Mouse (Mus musculus): ENCODE results near the gene Fyn.

Fyn gene

DNA sequence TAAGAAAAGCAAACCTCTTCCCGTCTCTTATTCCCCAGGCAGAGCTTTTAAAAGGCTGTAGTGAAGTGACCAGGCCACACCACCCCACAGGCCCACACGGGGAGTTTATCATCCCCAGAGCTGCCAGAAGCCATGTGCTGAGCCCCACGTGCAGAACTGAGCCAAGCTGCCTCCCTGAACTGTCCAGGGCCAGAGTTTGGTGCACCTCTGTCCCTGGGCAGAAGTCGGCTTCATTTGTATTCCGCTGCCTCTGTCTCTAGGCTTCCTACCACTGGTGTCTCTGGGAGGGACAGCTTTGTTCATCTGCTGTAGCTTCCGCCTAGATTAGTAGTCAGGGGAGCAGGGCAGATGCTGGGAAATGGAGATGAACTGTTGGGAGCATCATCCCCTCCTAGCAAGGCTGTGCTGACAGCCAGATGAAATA is 172.8 kb downstream of the Fyn start:
- peak; percentile 38 for DNase-seq

DNA sequence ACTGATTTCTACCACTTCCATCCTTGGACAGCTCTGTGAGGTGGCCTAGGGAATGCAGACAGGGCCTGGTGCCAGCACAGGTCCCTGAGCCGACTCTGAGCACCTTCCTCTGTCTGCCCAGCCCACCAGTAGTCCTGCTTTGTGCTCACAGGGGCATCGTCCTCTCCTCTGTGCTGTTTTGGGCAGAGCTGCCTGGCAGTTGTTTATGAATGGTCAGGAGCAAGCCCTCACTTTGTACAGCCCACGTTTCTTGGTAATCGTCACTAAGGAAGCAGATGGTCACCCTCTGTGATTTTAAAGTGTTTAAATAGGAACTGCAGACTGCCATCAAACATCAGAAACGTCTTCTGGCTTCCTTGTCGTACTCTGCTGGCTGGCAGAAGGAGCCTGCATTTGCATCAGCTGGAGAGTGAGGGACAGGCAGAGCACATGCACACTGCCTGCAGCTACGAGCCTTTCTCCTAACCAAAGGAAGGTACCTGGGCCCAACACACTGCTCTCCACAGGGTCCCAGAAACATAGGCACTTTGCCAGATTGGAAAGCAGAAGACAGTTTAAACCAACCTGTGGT is 173.4 kb downstream of the Fyn start:
- peak; percentile 62 for DNase-seq

DNA sequence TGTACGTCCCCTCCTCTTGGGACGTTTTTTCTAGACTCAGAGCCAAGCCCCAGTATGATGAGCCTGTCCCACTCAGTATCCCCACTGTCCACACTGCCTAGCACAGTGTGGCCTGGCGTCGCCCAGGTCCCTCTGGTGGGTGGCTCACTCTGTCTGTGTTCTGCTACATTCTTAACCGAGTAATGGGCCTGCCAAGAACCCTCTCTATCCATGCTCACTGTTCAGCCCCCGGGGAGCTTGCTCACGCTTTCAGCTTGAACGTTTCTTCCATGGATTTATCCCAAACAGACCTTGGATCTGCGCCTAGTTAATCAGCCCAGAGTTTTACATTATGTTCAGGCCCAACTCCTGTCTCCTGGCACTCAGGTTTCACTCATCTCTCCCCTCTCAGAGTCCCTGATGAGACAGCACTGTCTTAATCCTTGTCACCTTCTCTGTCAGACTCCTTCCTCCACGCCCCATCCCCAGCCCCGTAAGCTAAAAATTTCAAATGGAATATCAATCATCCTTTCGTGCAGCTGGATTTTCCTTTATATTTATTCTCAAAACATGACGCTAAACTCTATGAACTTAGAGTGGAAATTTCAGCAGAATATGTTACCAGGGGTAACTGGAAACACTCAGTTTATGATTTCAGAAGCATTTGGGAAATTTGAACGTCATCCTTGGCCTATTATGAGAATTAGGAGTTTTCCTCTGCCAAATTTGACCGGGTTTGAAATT is 174.0 kb downstream of the Fyn start:
- peak; percentile 25 for DNase-seq

DNA sequence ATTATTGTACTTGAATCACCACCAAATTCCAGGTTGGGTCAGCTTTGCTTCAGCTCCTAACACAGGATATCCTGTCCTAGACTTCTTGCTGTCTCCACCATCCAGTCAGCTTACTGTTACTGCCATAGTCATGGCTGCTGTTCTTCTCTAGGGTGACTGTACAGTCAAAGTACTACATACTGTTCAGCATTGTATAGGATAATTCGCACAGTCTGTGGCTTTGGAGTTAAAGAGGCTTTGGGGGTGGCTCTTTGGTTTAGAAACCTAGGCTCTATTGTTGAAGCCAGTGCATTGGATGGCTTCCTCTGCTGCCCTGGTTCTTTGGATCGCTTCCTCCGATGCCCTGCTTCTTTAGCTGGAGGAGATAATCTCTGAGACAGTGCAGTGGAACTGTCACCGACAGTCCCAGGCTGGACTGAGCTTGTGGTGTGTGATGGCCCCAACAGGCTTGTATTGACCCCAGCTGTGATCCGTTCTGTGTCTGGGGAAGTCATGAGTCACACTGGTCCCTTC is 174.7 kb downstream of the Fyn start:
- no peak for DNase-seq

DNA sequence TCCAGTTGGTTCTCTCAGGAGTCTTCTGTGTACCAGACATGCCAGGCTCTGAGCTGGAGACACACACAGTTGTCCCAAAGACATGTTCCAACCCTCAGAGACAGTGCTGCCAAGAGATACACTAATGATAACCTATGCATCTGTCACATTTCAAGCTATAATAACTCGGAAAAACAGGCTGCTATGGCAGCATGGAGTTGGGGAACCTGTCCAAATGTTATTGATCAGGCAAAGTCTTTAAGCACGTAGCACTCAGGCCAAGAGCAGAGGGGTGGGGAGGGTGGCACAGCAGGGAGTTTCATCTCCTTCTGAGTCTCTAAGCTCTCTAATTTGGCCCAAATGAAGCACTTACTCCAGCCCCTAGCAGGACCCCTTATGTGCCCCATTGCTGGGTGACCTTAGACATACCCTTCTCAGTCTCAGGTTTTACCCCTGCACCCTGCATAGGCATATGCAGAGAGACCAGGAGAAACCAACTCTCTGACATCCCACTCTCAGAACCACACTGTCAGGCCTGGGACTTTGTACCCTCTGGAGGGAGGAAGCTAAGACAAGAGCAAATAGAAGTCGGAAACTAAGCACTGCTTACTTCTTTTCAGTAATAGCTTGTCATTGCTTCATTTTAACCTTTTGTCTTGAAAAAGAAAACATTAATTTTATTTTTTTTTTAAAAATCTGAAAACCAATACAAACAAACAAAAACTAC is 178.9 kb downstream of the Fyn start:
- no peak for DNase-seq

DNA sequence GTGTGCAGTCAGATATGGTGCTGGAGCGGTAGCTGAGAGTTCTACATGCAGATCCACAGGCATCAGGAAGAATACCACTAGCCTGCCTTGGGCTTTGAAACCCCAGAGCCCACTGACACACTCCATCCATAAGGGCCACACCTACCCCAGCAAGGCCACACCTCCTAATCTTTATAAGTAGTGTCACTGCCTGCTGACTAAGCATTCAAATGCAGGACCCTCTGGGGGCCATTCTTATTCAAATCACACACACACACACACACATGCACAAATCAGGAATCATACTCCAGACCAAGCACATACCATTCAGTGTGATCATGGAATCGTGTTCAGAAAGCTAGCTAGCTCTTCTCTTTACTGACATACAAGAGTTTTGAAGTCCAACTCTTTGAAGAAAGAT is 182.1 kb downstream of the Fyn start:
- no peak for DNase-seq

DNA sequence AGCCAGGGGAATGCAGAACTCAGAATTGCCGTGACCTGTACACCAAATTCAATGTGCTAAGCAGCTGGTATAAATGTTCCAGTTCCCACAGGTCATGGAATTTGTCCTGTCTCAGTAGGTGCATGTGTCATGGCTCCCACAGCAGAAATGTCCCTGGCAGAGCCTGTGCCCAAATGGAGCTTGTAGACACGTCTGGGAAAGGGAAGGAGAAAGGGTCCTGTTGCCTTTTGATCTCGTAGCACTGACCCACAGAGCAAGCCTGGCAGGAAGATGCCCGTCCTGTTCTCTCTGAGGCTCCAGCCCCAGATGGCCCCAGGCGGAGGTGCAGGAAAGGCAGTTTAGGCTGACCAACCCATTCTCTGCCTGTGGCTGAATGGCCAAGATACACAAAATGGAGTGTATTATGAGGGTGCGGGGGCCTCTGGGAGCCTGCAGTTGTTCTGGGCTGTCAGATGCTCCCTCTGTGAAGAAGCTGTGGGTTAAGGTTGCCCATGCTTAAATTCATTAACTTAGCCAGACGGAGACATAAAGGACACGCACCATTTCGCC is 183.1 kb downstream of the Fyn start:
- no peak for DNase-seq

DNA sequence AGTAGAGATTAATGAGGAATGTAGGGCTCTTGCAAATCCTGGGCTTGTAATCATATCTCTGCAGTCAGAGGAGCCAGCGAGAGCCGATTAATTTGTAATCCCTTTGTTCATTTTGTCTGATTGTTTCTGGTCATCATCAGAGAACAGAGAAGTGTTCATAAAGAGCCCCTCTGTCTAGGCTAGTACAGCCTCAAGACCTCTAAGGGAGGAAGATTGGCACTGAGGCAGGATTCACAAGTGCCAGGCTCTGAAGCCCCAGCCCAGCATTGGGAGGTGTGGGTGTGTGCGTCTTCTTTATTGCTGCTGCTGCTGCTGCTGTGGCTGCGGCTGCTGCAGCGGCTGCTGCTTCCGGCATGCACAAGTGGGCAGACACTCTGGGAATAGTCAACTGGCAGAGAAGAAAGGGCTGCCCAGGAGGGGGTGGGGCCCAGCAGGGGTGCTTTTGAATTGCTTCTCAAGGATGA is 183.7 kb downstream of the Fyn start:
- DNase-seq: no peak

DNA sequence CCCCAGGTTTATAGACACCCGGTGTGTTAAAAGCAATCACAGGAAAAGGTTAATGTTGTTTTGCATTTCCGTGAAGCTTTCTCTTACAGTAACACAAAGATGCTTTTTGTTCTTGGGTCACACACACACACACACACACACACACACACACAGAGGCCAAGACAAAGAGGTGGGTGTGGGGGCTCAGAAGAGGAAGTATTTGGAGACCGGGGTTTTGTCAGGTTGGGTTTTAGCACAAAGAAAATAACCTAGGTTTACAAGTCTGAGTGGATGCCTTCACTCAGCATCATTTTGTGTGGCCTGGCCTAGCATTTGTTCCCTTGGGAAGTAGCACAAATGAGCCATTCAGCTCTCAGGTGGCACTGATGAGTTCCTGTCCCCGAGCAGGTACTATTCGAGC is 184.2 kb downstream of the Fyn start:
- no peak for DNase-seq

DNA sequence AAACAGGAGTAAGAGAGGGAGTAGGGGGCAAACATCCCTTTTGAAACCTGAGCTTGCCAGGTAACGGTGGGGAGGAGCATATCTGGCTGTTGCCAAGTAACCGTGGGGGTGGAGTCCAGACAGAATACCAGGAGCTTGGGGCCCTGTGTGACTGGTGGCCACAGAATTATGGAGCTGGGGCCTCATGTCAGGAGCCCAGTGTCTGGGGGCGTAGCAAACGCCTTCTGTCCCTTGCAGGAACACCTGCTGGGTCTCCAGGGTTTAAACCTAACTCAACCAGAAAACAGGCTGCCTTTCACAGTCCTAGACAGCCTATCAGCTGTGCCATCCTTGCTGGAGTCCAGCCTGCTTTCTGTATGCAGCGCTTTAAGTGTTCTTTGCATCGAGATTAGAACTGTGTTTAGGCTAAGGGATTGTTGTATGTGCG is 186.6 kb downstream of the Fyn start:
- no peak for DNase-seq

DNA sequence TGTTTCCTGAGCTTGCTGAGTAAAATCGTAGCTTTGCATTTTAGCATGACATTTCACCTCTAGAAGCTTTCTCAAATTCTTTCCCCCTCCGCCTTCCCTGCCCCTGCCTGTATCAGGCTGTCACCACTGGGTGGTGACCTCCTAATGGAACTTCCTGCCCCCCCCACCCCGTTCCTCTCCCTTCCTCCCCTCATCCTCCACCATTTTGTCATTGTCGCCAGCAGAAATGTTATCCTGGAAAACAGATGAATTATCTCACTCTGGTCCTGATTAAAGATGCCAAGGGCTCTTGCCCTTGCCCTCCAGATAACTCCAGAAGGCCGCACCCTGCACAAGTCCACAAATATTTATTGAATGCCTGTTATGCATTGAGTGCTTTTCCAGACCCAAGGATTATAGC is 187.1 kb downstream of the Fyn start:
- DNase-seq: no peak

DNA sequence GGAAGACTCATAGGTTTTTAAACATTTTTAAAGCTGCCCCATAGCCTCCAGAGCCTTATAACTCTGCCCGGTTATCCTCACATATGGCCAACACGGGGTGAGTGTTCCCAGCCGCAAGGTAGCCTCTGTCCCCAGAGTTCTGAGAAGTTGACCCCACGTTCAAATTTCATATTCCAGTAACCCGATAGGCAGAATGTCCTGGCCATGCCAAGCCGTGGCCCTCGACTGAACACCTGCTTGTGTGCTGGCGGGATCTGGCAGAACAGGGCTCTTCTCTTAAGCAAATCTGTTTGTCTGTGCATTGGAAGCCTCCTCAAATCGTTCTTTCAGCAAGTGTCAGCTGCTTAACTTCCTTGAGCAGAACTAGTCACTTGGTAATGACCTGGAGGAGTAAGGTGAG is 188.7 kb downstream of the Fyn start:
- no peak for DNase-seq

DNA sequence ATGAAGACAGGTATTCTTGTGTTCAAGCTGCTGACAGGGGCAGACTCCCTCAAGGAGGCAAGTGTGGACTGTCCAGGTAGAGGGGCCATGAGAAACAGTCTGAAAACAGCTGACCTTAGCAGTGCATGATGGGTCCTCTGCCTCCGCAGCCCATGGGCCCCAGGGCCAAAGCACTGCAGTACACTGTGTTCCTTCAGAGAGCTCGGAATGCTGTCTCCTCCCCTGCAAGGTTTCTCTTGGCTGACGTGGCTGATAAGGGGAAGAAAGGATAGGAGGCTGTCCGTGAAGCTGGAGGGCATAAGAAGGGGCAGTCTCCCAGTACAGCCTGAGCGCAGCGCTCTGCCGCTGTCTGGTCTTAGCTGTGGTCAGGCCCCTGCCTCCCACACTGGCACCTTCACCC is 189.2 kb downstream of the Fyn start:
- DNase-seq: no peak

DNA sequence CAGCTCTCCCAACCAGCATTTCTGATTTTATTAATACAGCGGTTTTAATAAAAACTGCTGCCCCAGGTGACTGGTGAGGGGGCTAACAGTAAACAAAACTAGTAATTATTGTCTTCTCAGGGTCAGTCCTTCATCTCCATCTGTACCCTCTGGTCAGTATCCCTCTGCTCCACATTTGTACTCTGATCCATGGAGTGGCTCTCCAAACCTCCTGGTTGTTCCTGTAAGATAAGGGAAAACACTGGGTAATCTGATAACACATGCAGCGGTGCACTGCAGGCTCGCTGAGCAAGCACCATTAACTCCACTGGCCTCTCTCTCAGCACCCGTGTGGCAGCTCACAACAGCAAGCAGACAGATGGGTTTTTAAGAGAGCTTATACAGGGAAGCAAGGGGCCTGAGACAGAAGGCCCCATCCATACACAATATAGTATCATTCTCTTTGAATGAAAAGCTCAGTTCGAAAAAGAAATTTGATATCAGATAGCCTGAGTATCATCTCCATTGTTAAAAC is 189.9 kb downstream of the Fyn start:
- no peak for DNase-seq

DNA sequence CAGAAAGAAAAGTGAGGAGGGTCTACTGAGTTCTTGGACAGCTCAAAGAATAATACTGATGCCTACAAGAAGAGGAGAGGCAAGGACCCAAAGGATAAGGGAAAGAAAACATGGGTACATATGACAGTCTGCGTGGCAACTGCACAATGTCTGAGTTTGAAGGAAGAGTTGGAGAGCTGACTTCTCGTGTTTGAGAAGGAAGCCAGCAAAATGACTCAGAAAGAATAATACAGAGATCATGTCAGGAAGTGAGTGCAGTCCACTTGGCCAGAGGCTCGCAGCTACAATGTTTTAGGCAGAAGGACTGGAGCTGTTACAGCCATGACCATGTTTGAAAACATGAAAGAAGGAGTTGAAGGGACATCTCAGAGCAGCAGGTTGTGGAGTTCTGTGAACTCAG is 190.7 kb downstream of the Fyn start:
- DNase-seq: no peak

DNA sequence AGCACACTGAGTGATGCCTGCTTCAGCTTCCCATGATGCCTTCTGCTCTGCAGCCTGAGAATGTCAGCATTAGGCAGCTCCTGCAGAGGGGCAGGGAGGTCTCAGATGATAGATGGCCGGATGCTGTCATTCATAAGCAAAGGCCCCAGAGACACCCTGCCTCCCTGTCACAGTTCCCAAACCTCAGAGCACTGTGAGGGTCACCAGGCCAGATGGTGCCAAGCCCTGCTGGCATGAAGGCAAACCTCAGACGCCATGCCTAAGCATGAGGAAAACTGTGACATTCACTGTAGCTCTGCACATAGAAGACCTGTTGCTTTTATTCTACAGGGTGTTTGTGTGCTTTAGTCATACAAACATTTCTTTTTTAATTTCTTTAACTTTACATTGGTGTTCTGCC is 193.7 kb downstream of the Fyn start:
- DNase-seq: no peak

DNA sequence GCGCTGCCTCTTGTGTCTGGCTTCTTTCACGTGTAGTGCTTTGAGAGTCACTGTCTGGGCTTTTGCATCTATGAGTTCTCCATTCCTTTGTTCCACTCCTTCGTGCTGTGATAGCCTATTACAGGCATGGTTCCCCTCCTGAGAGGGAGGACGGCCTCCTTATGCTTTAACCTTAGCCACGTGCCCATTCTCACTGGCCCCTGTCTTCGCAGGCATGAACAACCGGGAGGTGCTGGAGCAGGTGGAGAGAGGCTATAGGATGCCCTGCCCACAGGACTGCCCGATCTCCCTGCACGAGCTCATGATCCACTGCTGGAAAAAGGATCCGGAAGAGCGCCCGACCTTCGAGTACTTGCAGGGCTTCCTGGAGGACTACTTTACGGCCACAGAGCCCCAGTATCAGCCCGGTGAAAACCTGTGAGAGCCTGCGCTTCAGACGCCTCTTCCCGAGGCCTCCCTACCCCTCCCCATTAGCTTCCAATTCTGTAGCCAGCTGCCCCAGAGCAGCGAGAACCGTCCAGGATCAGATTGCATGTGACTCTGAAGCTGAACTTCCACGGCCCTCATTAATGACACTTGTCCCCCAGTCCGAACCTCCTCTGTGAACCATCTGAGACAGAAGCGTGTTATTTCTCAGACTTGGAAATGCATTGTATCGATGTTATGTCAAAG is 195.0 kb downstream of the Fyn start:
- DNase-seq: no peak

DNA sequence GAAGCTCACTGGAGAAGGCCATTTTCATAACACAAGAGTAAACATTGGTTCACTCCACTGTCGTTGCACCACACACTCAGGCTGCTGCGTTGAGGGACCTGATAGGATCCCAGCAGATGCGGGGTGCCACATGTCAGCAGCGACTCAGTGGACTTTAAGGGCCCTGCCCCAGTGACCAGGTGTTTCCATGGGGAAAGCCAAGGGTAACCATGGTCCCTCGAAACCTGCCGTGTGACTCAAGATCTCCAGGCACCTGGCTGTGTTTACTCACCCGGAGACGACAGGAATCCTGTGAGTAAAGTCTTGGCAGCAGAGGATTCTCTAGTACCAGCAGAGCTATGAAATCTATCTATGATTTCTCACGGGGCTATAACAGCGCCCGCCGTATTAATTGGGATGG is 198.2 kb downstream of the Fyn start:
- DNase-seq: no peak

DNA sequence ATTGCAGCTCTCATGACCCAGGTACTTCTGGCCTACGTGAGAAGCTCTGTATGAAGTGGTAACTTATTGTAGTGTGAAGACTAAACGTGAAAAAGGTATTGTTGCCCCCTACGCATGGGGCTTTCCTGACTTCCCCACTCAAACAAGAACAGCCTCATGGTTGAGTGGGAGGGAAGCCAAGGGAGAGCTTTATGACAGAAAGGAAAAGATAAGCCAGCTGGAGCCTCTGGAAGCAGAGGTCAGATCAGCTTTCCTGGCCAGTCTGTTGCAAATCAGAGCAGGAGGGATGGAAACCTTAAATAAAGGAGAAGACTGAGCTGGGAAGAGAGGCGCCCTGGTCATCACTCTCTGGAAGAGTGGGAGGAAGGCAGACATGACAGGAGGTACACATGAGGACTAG is 200.3 kb downstream of the Fyn start:
- no peak for DNase-seq

DNA sequence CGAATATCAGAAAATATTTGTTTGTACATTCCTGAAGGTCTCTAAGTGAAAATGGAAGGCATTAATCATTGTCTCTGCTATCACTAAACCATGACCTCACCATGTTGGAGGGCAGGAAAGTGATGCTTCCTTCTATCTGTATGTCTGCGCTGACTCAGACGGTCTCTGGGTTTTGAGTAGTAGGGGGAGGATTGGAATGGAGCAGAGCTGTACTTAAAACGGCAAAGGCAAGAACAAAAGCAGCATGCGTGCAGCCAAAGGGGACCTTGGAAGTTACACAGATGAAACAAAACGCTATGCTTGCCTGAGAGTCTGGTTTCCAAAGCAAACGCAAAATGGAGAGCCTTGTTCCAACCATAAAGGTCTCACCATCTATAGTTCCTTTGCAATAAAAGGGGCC is 202.4 kb downstream of the Fyn start:
- no peak for DNase-seq

DNA sequence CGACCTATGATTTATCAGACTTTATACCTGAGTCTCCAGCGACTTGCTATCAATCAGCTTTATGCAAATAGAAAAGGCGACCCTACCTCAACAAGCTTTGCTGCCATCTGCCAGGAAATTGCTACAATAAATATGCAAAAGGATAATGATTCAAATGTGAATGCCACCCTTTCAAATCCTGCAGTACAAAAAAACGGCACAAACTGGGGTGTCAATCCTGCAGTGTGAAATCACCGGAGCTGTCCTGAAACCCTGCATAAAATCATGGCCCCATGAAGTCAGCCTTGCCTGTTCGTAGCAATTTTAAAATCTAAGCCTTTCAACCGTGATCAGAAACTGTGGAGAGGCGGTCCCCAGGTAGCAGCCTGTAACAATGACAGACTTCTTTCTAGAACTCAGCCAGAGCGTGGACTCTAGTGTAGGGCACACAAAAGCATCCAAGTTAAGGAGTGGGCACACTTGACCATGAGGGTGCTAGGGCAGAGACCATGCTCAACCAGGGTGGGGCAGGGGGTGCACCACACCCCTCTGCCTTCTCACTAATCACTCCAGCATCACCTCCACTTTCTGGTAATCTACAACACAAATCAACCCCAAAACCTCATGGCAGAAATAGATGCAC is 203.5 kb downstream of the Fyn start:
- no peak for DNase-seq

DNA sequence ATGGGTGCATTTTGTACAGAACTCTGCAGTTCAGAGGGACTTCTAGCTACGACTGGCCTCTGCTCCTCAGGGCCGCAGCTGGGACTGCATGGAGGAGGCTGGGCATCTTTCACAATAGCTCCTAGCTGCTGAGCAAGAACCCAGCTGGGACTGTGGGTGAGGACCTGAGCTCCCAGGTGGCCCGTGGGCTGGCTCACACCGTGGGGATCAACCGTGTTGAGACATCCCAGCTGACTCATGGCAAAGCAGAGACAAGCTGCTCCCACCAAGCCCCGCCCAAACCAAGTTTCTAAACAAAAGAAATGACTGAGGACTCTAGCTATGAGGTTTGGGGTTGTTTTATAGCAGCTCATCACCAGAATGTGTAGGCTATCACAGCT is 204.0 kb downstream of the Fyn start:
- peak; percentile 78 for DNase-seq

DNA sequence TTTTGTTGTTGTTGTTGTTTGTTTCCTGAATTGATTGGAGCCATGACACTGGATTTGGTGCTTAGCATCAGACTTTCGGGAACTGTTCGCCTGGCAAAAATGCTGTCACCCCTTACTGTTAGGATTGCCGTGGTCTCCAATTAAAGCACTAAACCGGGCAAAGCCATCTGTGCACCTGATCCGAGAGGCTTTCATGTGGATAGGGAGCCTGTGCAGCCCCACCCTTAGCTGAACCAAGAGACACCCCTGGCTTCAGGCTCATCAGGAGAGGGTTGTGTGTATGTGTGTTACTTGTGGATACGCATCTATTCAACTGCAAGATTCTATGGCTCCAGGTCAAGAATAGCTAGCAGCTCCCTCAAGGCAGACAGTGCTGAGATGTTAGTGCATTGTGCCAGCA is 207.8 kb downstream of the Fyn start:
- DNase-seq: no peak

Data from right cerebral cortex, adult 18-20 months (tissue).